Mouse (Mus musculus) heart, embryonic 10.5 days (tissue): ENCODE results near the gene Hecw2. TPM values are rescaled to one million over a fixed set of nuclear protein-coding genes. Genes with fewer than 3 reads are reported as not detected.

Experiments used
- DNase-seq: peaks from one replicate; pipeline ENCODE4 v3.0.0-alpha.2; 2017; ENCODE audit warnings: low spot score
- H3K27ac ChIP-seq: fragments of 300-500 bp; sonication (generic); 2 replicates; pipeline ENCODE4 v1.5.1; 2016; ENCODE audit warnings: mild to moderate bottlenecking
- H3K27me3 ChIP-seq: fragments of 300-500 bp; sonication (generic); 2 replicates; pipeline ENCODE4 v1.6.1; 2016; ENCODE audit warnings: mild to moderate bottlenecking; ENCODE audit not compliant: poor library complexity, insufficient read depth, severe bottlenecking
- H3K36me3 ChIP-seq: fragments of 300-500 bp; sonication (generic); 2 replicates; pipeline ENCODE4 v1.6.1; 2016; ENCODE audit warnings: mild to moderate bottlenecking, moderate library complexity
- H3K4me1 ChIP-seq: fragments of 300-500 bp; sonication (generic); 2 replicates; pipeline ENCODE4 v1.6.1; 2016; ENCODE audit warnings: mild to moderate bottlenecking
- H3K4me3 ChIP-seq: fragments of 300-500 bp; sonication (generic); 2 replicates; pipeline ENCODE4 v1.5.1; 2016; ENCODE audit warnings: mild to moderate bottlenecking, moderate library complexity
- H3K9me3 ChIP-seq: fragments of 300-500 bp; sonication (generic); 2 replicates; pipeline ENCODE4 v1.6.1; 2016; ENCODE audit warnings: mild to moderate bottlenecking, moderate library complexity
- WGBS: fragments of 180-500 bp; shearing (Covaris S2); methylation state at CpG from one replicate; pipeline ENCODE4 v1.1.7; 2016; 5-methylcytosine and 5-hydroxymethylcytosine counted together
- polyA plus RNA-seq: library from polyadenylated mRNA; unstranded; fragments of >200 nt; fragmentation: Nextera tagmentation; extraction: Ambion mirVana; gene quantifications from 2 replicates; pipeline ENCODE4 v1.2.1, GENCODE M21; 2016

Hecw2 gene
- polyA plus RNA-seq, 1 experiment from 2014 or later: 5.2 TPM

- no peaks in the 10 kb centered on the region for H3K4me1 ChIP-seq
- H3K9me3 ChIP-seq: no peaks in the 10 kb centered on the region
- no peak overlapping the region for H3K4me3 ChIP-seq
- H3K36me3 ChIP-seq: no peaks in the 10 kb centered on the region
- no peak overlapping the region for H3K27ac ChIP-seq
- DNase-seq: no peak
- no peaks in the 10 kb centered on the region for H3K27me3 ChIP-seq
- 89% methylated on average over 5 of the region's 5 CpGs for WGBS
Measured at GRCm38 (mm10) chr1:54145106-54145505, 49.9 kb downstream of the Hecw2 start.

GRCm38 (mm10) chr1:54133802-54134436 lies 61.0 kb downstream of the Hecw2 start:
- no peak overlapping the region for H3K27ac ChIP-seq
- no peaks in the 10 kb centered on the region for H3K9me3 ChIP-seq
- peaks cover under 1% of the 10 kb centered on the region; the same call in 1 of the 2 replicates for H3K4me1 ChIP-seq
- 65% methylated on average over 4 of the region's 4 CpGs for WGBS
- no peak overlapping the region for H3K4me3 ChIP-seq
- H3K36me3 ChIP-seq: no peaks in the 10 kb centered on the region
- no peaks in the 10 kb centered on the region for H3K27me3 ChIP-seq
- DNase-seq: no peak

- 58% methylated on average over 5 of the region's 5 CpGs for WGBS
- no peak for DNase-seq
Measured at GRCm38 (mm10) chr1:54128714-54129431, 66.1 kb downstream of the Hecw2 start.

GRCm38 (mm10) chr1:54126991-54127742 lies 67.8 kb downstream of the Hecw2 start:
- 82% methylated on average over 10 of the region's 10 CpGs for WGBS
- Histone ChIP-seq H3K27me3 (no peaks in the 10 kb centered on the region), H3K36me3 (no peaks in the 10 kb centered on the region), H3K9me3 (no peaks in the 10 kb centered on the region), H3K27ac (no peak overlapping the region), H3K4me1 (peaks cover 4% of the 10 kb centered on the region; the same call in 1 of the 2 replicates), H3K4me3 (no peak overlapping the region)
- DNase-seq: no peak

More at GRCm38 (mm10) chr1:54128714-54129431, 66.1 kb downstream of the Hecw2 start:
- no peak overlapping the region for H3K4me3 ChIP-seq
- peaks cover 4% of the 10 kb centered on the region; the same call in 1 of the 2 replicates for H3K4me1 ChIP-seq
- H3K27me3 ChIP-seq: no peaks in the 10 kb centered on the region
- H3K36me3 ChIP-seq: no peaks in the 10 kb centered on the region
- H3K9me3 ChIP-seq: no peaks in the 10 kb centered on the region
- no peak overlapping the region for H3K27ac ChIP-seq

GRCm38 (mm10) chr1:54122551-54122950 lies 72.4 kb downstream of the Hecw2 start:
- DNase-seq: no peak
- no peaks in the 10 kb centered on the region for H3K36me3 ChIP-seq

GRCm38 (mm10) chr1:54121071-54121730 lies 73.8 kb downstream of the Hecw2 start:
- no peaks in the 10 kb centered on the region for H3K27me3 ChIP-seq
- H3K36me3 ChIP-seq: no peaks in the 10 kb centered on the region
- no peak for DNase-seq
- no peak overlapping the region for H3K27ac ChIP-seq
- H3K4me3 ChIP-seq: no peak overlapping the region
- peaks cover 11% of the 10 kb centered on the region; the same call in 1 of the 2 replicates for H3K4me1 ChIP-seq
- H3K9me3 ChIP-seq: no peaks in the 10 kb centered on the region
- WGBS: 84% methylated on average over 5 of the region's 5 CpGs

More at GRCm38 (mm10) chr1:54122551-54122950, 72.4 kb downstream of the Hecw2 start:
- peaks cover 11% of the 10 kb centered on the region; the same call in 1 of the 2 replicates for H3K4me1 ChIP-seq
- no peaks in the 10 kb centered on the region for H3K27me3 ChIP-seq
- no peak overlapping the region for H3K27ac ChIP-seq
- H3K4me3 ChIP-seq: no peak overlapping the region
- H3K9me3 ChIP-seq: no peaks in the 10 kb centered on the region
- WGBS: 88% methylated on average over 2 of the region's 2 CpGs

- 78% methylated on average over 9 of the region's 9 CpGs for WGBS
- DNase-seq: no peak
- H3K4me1 ChIP-seq: peaks cover 11% of the 10 kb centered on the region; the same call in 1 of the 2 replicates
- H3K4me3 ChIP-seq: no peak overlapping the region
- H3K27ac ChIP-seq: no peak overlapping the region
- H3K9me3 ChIP-seq: no peaks in the 10 kb centered on the region
- no peaks in the 10 kb centered on the region for H3K27me3 ChIP-seq
- H3K36me3 ChIP-seq: no peaks in the 10 kb centered on the region
Measured at GRCm38 (mm10) chr1:54119638-54120320, 75.2 kb downstream of the Hecw2 start.

GRCm38 (mm10) chr1:54118342-54118973 lies 76.5 kb downstream of the Hecw2 start:
- H3K4me3 ChIP-seq: no peak overlapping the region
- WGBS: 65% methylated on average over 8 of the region's 8 CpGs
- DNase-seq: no peak
- H3K4me1 ChIP-seq: peaks cover 11% of the 10 kb centered on the region; the same call in 1 of the 2 replicates
- no peaks in the 10 kb centered on the region for H3K36me3 ChIP-seq
- H3K27me3 ChIP-seq: no peaks in the 10 kb centered on the region
- no peak overlapping the region for H3K27ac ChIP-seq
- no peaks in the 10 kb centered on the region for H3K9me3 ChIP-seq

GRCm38 (mm10) chr1:54110920-54111605 lies 83.9 kb downstream of the Hecw2 start:
- Histone ChIP-seq H3K9me3 (no peaks in the 10 kb centered on the region), H3K4me3 (no peak overlapping the region), H3K36me3 (no peaks in the 10 kb centered on the region), H3K4me1 (peaks cover 23% of the 10 kb centered on the region; the same call in 1 of the 2 replicates), H3K27me3 (no peaks in the 10 kb centered on the region), H3K27ac (no peak overlapping the region)
- 79% methylated on average over 8 of the region's 8 CpGs for WGBS
- no peak for DNase-seq

- Histone ChIP-seq H3K4me3 (no peak overlapping the region), H3K9me3 (no peaks in the 10 kb centered on the region), H3K27me3 (no peaks in the 10 kb centered on the region), H3K27ac (no peak overlapping the region), H3K36me3 (no peaks in the 10 kb centered on the region), H3K4me1 (peaks cover 23% of the 10 kb centered on the region; the same call in 1 of the 2 replicates)
- DNase-seq: no peak
- 52% methylated on average over 5 of the region's 5 CpGs for WGBS
Measured at GRCm38 (mm10) chr1:54109255-54109654, 85.7 kb downstream of the Hecw2 start.

GRCm38 (mm10) chr1:54106756-54107155 lies 88.2 kb downstream of the Hecw2 start:
- Histone ChIP-seq H3K4me3 (no peak overlapping the region), H3K9me3 (no peaks in the 10 kb centered on the region), H3K36me3 (no peaks in the 10 kb centered on the region), H3K4me1 (peaks cover 16% of the 10 kb centered on the region; the same call in 1 of the 2 replicates), H3K27me3 (no peaks in the 10 kb centered on the region), H3K27ac (no peak overlapping the region)
- WGBS: 60% methylated on average over 3 of the region's 3 CpGs
- DNase-seq: no peak
